Mouse (Mus musculus): ENCODE results near the gene Yipf2. TPM values are rescaled to one million over a fixed set of nuclear protein-coding genes. Genes with fewer than 3 reads are reported as not detected.

Gene Yipf2
- polyA plus RNA-seq, 1 experiment from 2014 or later: 23.8 TPM

DNA sequence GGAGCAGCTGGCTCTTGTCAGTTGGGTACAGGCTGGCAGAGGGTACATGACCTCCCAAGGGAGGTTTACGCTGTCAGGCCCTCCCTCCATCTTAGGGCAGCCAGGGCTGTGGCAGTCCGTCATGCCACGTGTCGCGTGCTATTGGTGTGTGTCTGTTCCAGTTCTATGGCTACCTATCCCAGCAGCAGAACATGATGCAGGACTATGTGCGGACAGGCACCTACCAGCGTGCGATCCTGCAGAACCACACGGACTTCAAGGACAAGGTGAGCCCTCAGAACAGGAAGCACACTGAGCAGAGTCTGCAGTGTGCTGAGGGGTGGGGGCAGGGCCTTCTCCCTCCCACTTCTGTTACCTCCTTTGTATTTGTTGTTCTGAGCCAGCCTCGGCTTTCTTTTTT lies 17.4 kb downstream of the Yipf2 start:
- Histone ChIP-seq H3K9me3 (no peaks in the 10 kb centered on the region), H3K4me1 (no peaks in the 10 kb centered on the region), H3K27me3 (no peaks in the 10 kb centered on the region), H3K27ac (no peak overlapping the region), H3K36me3 (peaks cover 97% of the 10 kb centered on the region), H3K4me3 (no peak overlapping the region), H3K9ac (no peak overlapping the region), H3K4me2 (no peak overlapping the region)
- ATAC-seq (ENCODE audit: insufficient number of reproducible peaks, insufficient read depth, low FRiP score, low TSS enrichment, low read depth): no peak
- 92% methylated on average over 10 of the region's 10 CpGs for WGBS

DNA sequence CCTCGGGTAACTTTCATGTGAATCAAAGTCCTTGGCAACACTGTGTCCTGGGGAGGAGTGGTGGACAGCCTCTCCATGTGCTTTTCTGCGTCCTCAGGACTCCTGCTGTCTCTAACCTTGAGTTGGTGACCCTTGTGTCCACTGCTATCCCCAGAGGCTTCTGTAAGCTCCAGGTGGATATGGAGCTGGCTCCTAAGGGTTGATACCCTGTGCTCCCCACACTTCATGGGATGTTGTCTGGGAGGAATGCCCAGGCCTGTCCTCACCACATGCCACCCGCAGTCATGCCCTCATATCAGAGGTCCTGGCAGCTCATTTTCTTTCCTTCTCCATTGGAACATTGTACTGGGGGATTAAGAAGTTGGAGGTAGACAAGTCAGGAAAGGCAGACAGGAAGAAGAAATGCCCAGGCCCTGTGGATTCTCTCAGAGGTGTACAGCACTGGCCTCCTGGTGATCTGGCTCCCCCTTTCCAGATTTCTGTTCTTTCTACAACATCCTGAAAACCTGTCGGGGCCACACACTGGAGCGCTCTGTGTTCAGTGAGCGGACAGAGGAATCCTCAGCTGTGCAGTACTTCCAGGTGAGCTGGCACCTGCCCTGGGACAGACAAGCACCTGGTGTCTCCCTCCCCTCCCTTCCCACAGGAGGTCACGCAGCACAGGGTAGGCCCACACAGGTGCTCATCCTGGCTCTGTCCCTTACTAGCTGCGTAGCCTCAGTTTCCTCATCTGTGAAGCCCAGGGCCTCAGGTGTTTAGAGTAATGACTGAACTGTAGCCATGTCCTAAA lies 18.4 kb downstream of the Yipf2 start:
- Histone ChIP-seq H3K4me3 (no peak overlapping the region), H3K4me2 (no peak overlapping the region), H3K27me3 (no peaks in the 10 kb centered on the region), H3K9ac (no peak overlapping the region), H3K9me3 (no peaks in the 10 kb centered on the region), H3K36me3 (peaks cover 97% of the 10 kb centered on the region), H3K4me1 (no peaks in the 10 kb centered on the region), H3K27ac (no peak overlapping the region)
- 94% methylated on average over 8 of the region's 8 CpGs for WGBS
- ATAC-seq (ENCODE audit: insufficient number of reproducible peaks, insufficient read depth, low FRiP score, low TSS enrichment, low read depth): no peak

DNA sequence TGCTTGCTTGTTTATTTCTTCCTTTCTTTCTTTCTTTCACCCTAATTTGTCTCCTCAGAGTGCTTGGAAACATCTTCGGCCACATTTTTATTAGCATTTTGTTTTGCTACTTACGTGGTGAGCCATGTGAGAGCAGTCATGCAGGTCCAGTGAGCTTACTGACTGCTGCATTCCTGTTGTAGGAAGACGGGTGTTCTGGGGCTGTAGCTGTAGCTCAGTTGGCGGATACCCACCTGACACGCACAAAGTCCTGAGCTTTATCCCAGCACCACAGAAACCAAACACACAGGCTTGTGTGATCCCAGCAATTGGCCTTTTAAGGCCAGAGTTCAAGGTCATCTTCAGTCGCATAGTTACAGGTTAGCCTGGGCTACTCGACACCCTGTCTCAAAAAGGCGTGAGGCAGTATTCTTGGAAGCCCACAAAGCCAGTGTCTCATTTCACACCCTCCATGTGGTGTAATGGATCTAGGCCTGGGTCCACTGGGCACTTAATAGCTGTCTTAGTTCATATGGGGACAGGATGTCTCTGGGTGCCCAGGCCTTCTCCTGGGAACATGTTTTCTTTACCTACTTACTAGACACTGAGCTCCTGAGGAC lies 23.9 kb downstream of the Yipf2 start:
- Histone ChIP-seq H3K9ac (no peak overlapping the region), H3K27me3 (no peaks in the 10 kb centered on the region), H3K4me2 (no peak overlapping the region), H3K27ac (no peak overlapping the region), H3K4me3 (no peak overlapping the region), H3K4me1 (no peaks in the 10 kb centered on the region), H3K9me3 (no peaks in the 10 kb centered on the region), H3K36me3 (peaks cover 56% of the 10 kb centered on the region)
- ATAC-seq (ENCODE audit: insufficient number of reproducible peaks, insufficient read depth, low FRiP score, low TSS enrichment, low read depth): no peak
- 87% methylated on average over 8 of the region's 8 CpGs for WGBS

DNA sequence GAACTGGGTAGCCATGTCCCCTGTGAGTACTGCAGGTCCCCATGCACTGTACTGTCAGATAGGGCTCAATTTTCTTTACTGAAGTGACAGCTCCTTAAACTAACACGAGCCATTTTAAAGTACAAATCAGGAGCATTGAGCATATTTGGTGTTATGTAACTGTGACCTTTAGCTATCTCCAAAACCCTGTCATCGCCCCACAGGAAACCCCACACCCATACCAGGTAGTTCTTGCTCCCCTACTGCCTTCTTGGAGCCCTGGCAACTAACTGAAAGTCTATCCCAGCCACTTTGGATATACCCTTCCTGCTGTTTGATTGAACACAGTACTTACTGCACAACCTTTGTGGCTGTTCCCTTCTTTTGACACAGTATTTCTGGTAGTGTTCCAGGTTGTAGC lies 25.6 kb downstream of the Yipf2 start:
- no peak overlapping the region for H3K4me2 ChIP-seq
- no peak for ATAC-seq (ENCODE audit: insufficient number of reproducible peaks, insufficient read depth, low FRiP score, low TSS enrichment, low read depth)
- H3K9me3 ChIP-seq: no peaks in the 10 kb centered on the region
- H3K4me3 ChIP-seq: no peak overlapping the region
- H3K27me3 ChIP-seq: no peaks in the 10 kb centered on the region
- 90% methylated on average over 2 of the region's 2 CpGs for WGBS
- H3K36me3 ChIP-seq: peaks cover 41% of the 10 kb centered on the region
- no peak overlapping the region for H3K27ac ChIP-seq
- H3K9ac ChIP-seq: no peak overlapping the region
- H3K4me1 ChIP-seq: no peaks in the 10 kb centered on the region

DNA sequence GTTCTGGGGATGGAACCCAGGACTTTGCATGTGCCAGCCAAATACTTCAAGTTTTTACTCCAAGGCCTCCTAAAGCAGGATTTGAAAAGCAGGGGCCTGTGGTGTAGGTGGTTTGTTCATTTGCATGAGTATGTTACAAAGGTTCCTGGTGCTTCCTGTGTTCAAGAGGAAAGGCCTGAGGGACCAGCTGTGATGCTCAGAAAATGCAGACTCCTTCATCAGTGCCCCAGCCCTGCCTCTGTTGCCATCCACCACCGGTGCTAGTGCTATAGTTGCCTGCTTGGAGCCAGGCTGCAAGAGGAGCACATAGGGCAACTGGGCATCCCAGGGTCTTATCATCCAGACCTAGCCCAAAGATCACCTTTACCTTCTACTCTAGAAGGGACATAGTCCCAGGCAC lies 26.1 kb downstream of the Yipf2 start:
- no peaks in the 10 kb centered on the region for H3K9me3 ChIP-seq
- H3K4me3 ChIP-seq: no peak overlapping the region
- H3K4me2 ChIP-seq: no peak overlapping the region
- WGBS: 89% methylated on average over 1 of the region's 1 CpGs
- no peak overlapping the region for H3K9ac ChIP-seq
- no peaks in the 10 kb centered on the region for H3K27me3 ChIP-seq
- no peaks in the 10 kb centered on the region for H3K4me1 ChIP-seq
- H3K36me3 ChIP-seq: peaks cover 41% of the 10 kb centered on the region
- no peak for ATAC-seq (ENCODE audit: insufficient number of reproducible peaks, insufficient read depth, low FRiP score, low TSS enrichment, low read depth)
- no peak overlapping the region for H3K27ac ChIP-seq

GRCm38 (mm10) chr9:21565004-21565586 lies 27.5 kb downstream of the Yipf2 start:
- no peak for ATAC-seq (ENCODE audit: insufficient number of reproducible peaks, insufficient read depth, low FRiP score, low TSS enrichment, low read depth)
- whole genome bisulfite sequencing: 88% methylated on average over 4 of the region's 4 CpGs
- no peaks in the 10 kb centered on the region for H3K9me3 ChIP-seq
- H3K4me1 ChIP-seq: no peaks in the 10 kb centered on the region
- no peak overlapping the region for H3K9ac ChIP-seq
- H3K4me3 ChIP-seq: no peak overlapping the region
- no peak overlapping the region for H3K4me2 ChIP-seq
- H3K36me3 ChIP-seq: peaks cover 34% of the 10 kb centered on the region
- H3K27me3 ChIP-seq: no peaks in the 10 kb centered on the region
- no peak overlapping the region for H3K27ac ChIP-seq

- no peaks in the 10 kb centered on the region for H3K9me3 ChIP-seq
- 74% methylated on average over 1 of the region's 1 CpGs for WGBS
- no peak overlapping the region for H3K4me2 ChIP-seq
- H3K4me3 ChIP-seq: no peak overlapping the region
- H3K36me3 ChIP-seq: peaks cover 27% of the 10 kb centered on the region
- no peaks in the 10 kb centered on the region for H3K27me3 ChIP-seq
- ATAC-seq (ENCODE audit: insufficient number of reproducible peaks, insufficient read depth, low FRiP score, low TSS enrichment, low read depth): no peak
- no peaks in the 10 kb centered on the region for H3K4me1 ChIP-seq
- no peak overlapping the region for H3K27ac ChIP-seq
- no peak overlapping the region for H3K9ac ChIP-seq
These were observed 28.2 kb downstream of the Yipf2 start for GRCm38 (mm10) chr9:21564420-21564819.

- Histone ChIP-seq H3K27me3 (no peaks in the 10 kb centered on the region), H3K36me3 (peaks cover 44% of the 10 kb centered on the region), H3K4me3 (no peak overlapping the region), H3K9ac (no peak overlapping the region), H3K9me3 (no peaks in the 10 kb centered on the region), H3K27ac (no peak overlapping the region), H3K4me2 (no peak overlapping the region), H3K4me1 (0 out of 2 replicates have a peak, but pooled peaks cover 4% of the 10 kb centered on the region)
- WGBS: 93% methylated on average over 3 of the region's 3 CpGs
- no peak for ATAC-seq (ENCODE audit: insufficient number of reproducible peaks, insufficient read depth, low FRiP score, low TSS enrichment, low read depth)
These were observed 33.5 kb downstream of the Yipf2 start for GRCm38 (mm10) chr9:21559151-21559550.

DNA sequence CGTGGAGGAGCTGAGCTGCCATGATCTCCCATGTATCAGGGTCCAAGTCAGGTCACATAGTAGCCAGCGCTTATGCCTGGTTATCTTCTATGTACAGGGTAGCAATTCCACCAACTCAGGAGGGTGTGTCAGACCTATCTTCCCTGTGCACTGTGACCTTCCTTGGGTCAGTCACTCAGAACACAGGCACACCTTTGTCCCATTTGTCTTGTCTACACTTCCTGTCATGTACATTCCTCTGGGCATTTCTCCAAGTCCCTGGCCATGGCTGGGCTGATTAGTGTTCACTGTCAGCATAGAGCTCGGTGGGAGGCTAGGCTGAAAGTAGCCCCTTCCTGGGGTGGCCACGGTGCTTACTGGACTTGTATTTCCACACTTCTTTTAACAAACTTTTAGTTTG lies 34.3 kb downstream of the Yipf2 start:
- H3K9me3 ChIP-seq: no peaks in the 10 kb centered on the region
- no peak overlapping the region for H3K4me3 ChIP-seq
- no peak for ATAC-seq (ENCODE audit: insufficient number of reproducible peaks, insufficient read depth, low FRiP score, low TSS enrichment, low read depth)
- 86% methylated on average over 4 of the region's 4 CpGs for WGBS
- H3K27me3 ChIP-seq: no peaks in the 10 kb centered on the region
- H3K36me3 ChIP-seq: peaks cover 46% of the 10 kb centered on the region
- no peak overlapping the region for H3K9ac ChIP-seq
- no peak overlapping the region for H3K4me2 ChIP-seq
- no peak overlapping the region for H3K27ac ChIP-seq
- 0 out of 2 replicates have a peak, but pooled peaks cover 4% of the 10 kb centered on the region for H3K4me1 ChIP-seq

- 0 out of 2 replicates have a peak, but pooled peaks cover 4% of the 10 kb centered on the region for H3K4me1 ChIP-seq
- no peaks in the 10 kb centered on the region for H3K27me3 ChIP-seq
- no peak overlapping the region for H3K4me3 ChIP-seq
- no peak overlapping the region for H3K9ac ChIP-seq
- 93% methylated on average over 2 of the region's 2 CpGs for WGBS
- no peaks in the 10 kb centered on the region for H3K9me3 ChIP-seq
- H3K36me3 ChIP-seq: peaks cover 46% of the 10 kb centered on the region
- ATAC-seq (ENCODE audit: insufficient number of reproducible peaks, insufficient read depth, low FRiP score, low TSS enrichment, low read depth): no peak
- H3K27ac ChIP-seq: no peak overlapping the region
- H3K4me2 ChIP-seq: no peak overlapping the region
These were observed 35.1 kb downstream of the Yipf2 start for GRCm38 (mm10) chr9:21557556-21557955.

DNA sequence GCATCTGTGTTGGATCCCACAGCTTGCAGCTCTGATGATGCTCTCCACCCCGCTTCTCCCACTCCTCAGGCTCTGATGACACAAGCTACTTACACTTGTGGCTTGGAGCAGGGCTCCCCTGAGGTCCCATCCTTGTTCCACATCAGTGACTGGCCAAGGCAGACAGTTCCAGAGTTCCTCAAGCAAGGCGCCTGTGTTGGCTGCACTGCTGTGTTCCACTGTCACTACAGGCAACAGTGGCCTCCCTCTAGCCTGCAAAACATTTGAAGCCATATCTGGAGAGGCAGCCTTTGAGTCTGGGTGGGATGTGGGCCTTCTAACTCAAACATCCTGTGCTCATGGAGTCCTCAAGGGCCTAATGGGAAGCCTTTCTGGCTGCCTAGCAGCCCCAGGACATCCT lies 35.6 kb downstream of the Yipf2 start:
- peaks cover 44% of the 10 kb centered on the region for H3K36me3 ChIP-seq
- 0 out of 2 replicates have a peak, but pooled peaks cover 4% of the 10 kb centered on the region for H3K4me1 ChIP-seq
- H3K9ac ChIP-seq: no peak overlapping the region
- no peak for ATAC-seq (ENCODE audit: insufficient number of reproducible peaks, insufficient read depth, low FRiP score, low TSS enrichment, low read depth)
- no peak overlapping the region for H3K4me3 ChIP-seq
- no peak overlapping the region for H3K27ac ChIP-seq
- 98% methylated on average over 2 of the region's 2 CpGs for WGBS
- no peak overlapping the region for H3K4me2 ChIP-seq
- no peaks in the 10 kb centered on the region for H3K27me3 ChIP-seq
- no peaks in the 10 kb centered on the region for H3K9me3 ChIP-seq

All from embryonic facial prominence, embryonic 13.5 days (tissue).